Mouse (Mus musculus): ENCODE measurements around the gene Lama2. TPM values are rescaled to one million over a fixed set of nuclear protein-coding genes. Genes with fewer than 3 reads are reported as not detected.

Gene Lama2
- polyA plus RNA-seq, 1 experiment from 2014 or later, result 21.3 TPM

GRCm38 (mm10) chr10:27162364-27162763 lies 457.2 kb downstream of the Lama2 start:
- Histone ChIP-seq H3K4me2 (replicated peaks) (no peak overlapping the region), H3K36me3 (no peaks in the 10 kb centered on the region), H3K9ac (no peak overlapping the region), H3K4me3 (no peak overlapping the region), H3K27ac (no peak overlapping the region), H3K9me3 (no peaks in the 10 kb centered on the region), H3K4me1 (no peaks in the 10 kb centered on the region), H3K27me3 (no peaks in the 10 kb centered on the region)
- 84% methylated on average over 2 of the region's 2 CpGs for WGBS
- ATAC-seq (ENCODE audit: insufficient number of reproducible peaks, insufficient read depth, low FRiP score, low TSS enrichment), result no peak

GRCm38 (mm10) chr10:27150220-27150619 lies 469.3 kb downstream of the Lama2 start:
- Histone ChIP-seq H3K9ac (no peak overlapping the region), H3K4me1 (no peaks in the 10 kb centered on the region), H3K4me3 (no peak overlapping the region), H3K9me3 (no peaks in the 10 kb centered on the region), H3K36me3 (no peaks in the 10 kb centered on the region), H3K27me3 (no peaks in the 10 kb centered on the region), H3K27ac (no peak overlapping the region), H3K4me2 (replicated peaks) (no peak overlapping the region)
- ATAC-seq (ENCODE audit: insufficient number of reproducible peaks, insufficient read depth, low FRiP score, low TSS enrichment), result no peak
- 92% methylated on average over 3 of the region's 3 CpGs for WGBS

GRCm38 (mm10) chr10:27140422-27140821 lies 479.1 kb downstream of the Lama2 start:
- H3K9me3 ChIP-seq, result no peaks in the 10 kb centered on the region
- no peak overlapping the region for H3K9ac ChIP-seq
- H3K4me2 ChIP-seq (replicated peaks), result no peak overlapping the region
- no peak overlapping the region for H3K4me3 ChIP-seq
- ATAC-seq (ENCODE audit: insufficient number of reproducible peaks, insufficient read depth, low FRiP score, low TSS enrichment), result no peak
- H3K4me1 ChIP-seq, result no peaks in the 10 kb centered on the region
- H3K27me3 ChIP-seq, result no peaks in the 10 kb centered on the region
- no peaks in the 10 kb centered on the region for H3K36me3 ChIP-seq
- 28% methylated on average over 3 of the region's 3 CpGs for WGBS
- H3K27ac ChIP-seq, result no peak overlapping the region

GRCm38 (mm10) chr10:27135768-27136167 lies 483.8 kb downstream of the Lama2 start:
- Histone ChIP-seq H3K27me3 (no peaks in the 10 kb centered on the region), H3K36me3 (no peaks in the 10 kb centered on the region), H3K4me1 (no peaks in the 10 kb centered on the region), H3K4me3 (no peak overlapping the region), H3K4me2 (replicated peaks) (no peak overlapping the region), H3K9ac (no peak overlapping the region), H3K27ac (no peak overlapping the region), H3K9me3 (no peaks in the 10 kb centered on the region)
- WGBS, result 98% methylated on average over 1 of the region's 1 CpGs
- no peak for ATAC-seq (ENCODE audit: insufficient number of reproducible peaks, insufficient read depth, low FRiP score, low TSS enrichment)

GRCm38 (mm10) chr10:27133135-27133534 lies 486.4 kb downstream of the Lama2 start:
- H3K9ac ChIP-seq, result no peak overlapping the region
- no peaks in the 10 kb centered on the region for H3K27me3 ChIP-seq
- H3K4me3 ChIP-seq, result no peak overlapping the region
- no peak overlapping the region for H3K27ac ChIP-seq
- no peaks in the 10 kb centered on the region for H3K4me1 ChIP-seq
- H3K36me3 ChIP-seq, result no peaks in the 10 kb centered on the region
- no peak overlapping the region for H3K4me2 ChIP-seq (replicated peaks)
- ATAC-seq (ENCODE audit: insufficient number of reproducible peaks, insufficient read depth, low FRiP score, low TSS enrichment), result no peak
- WGBS, result 8% methylated on average over 1 of the region's 1 CpGs
- no peaks in the 10 kb centered on the region for H3K9me3 ChIP-seq

- no peaks in the 10 kb centered on the region for H3K36me3 ChIP-seq
- no peaks in the 10 kb centered on the region for H3K27me3 ChIP-seq
- no peak for ATAC-seq (ENCODE audit: insufficient number of reproducible peaks, insufficient read depth, low FRiP score, low TSS enrichment)
- no peaks in the 10 kb centered on the region for H3K4me1 ChIP-seq
- no peaks in the 10 kb centered on the region for H3K9me3 ChIP-seq
- no peak overlapping the region for H3K27ac ChIP-seq
- no peak overlapping the region for H3K4me2 ChIP-seq (replicated peaks)
- no peak overlapping the region for H3K9ac ChIP-seq
- H3K4me3 ChIP-seq, result no peak overlapping the region
- WGBS, result 77% methylated on average over 2 of the region's 2 CpGs
Observed at GRCm38 (mm10) chr10:27127454-27127853, 492.1 kb downstream of the Lama2 start.

GRCm38 (mm10) chr10:27123763-27124162 lies 495.8 kb downstream of the Lama2 start:
- Histone ChIP-seq H3K9ac (no peak overlapping the region), H3K4me3 (no peak overlapping the region), H3K9me3 (no peaks in the 10 kb centered on the region), H3K4me1 (no peaks in the 10 kb centered on the region), H3K27me3 (no peaks in the 10 kb centered on the region), H3K36me3 (no peaks in the 10 kb centered on the region), H3K4me2 (replicated peaks) (no peak overlapping the region), H3K27ac (no peak overlapping the region)
- WGBS, result 83% methylated on average over 5 of the region's 5 CpGs
- no peak for ATAC-seq (ENCODE audit: insufficient number of reproducible peaks, insufficient read depth, low FRiP score, low TSS enrichment)

GRCm38 (mm10) chr10:27117815-27118214 lies 501.7 kb downstream of the Lama2 start:
- no peaks in the 10 kb centered on the region for H3K4me1 ChIP-seq
- WGBS, result 89% methylated on average over 3 of the region's 3 CpGs

GRCm38 (mm10) chr10:27116938-27117647 lies 502.5 kb downstream of the Lama2 start:
- H3K4me1 ChIP-seq, result no peaks in the 10 kb centered on the region
- H3K27me3 ChIP-seq, result no peaks in the 10 kb centered on the region
- H3K27ac ChIP-seq, result no peak overlapping the region
- ATAC-seq (ENCODE audit: insufficient number of reproducible peaks, insufficient read depth, low FRiP score, low TSS enrichment), result no peak
- no peak overlapping the region for H3K4me3 ChIP-seq
- no peak overlapping the region for H3K4me2 ChIP-seq (replicated peaks)
- H3K36me3 ChIP-seq, result no peaks in the 10 kb centered on the region
- H3K9ac ChIP-seq, result no peak overlapping the region
- H3K9me3 ChIP-seq, result no peaks in the 10 kb centered on the region
- WGBS, result 88% methylated on average over 2 of the region's 2 CpGs

More at GRCm38 (mm10) chr10:27117815-27118214, 501.7 kb downstream of the Lama2 start:
- Histone ChIP-seq H3K27ac (no peak overlapping the region), H3K4me3 (no peak overlapping the region), H3K4me2 (replicated peaks) (no peak overlapping the region), H3K36me3 (no peaks in the 10 kb centered on the region), H3K9ac (no peak overlapping the region), H3K9me3 (no peaks in the 10 kb centered on the region), H3K27me3 (no peaks in the 10 kb centered on the region)
- no peak for ATAC-seq (ENCODE audit: insufficient number of reproducible peaks, insufficient read depth, low FRiP score, low TSS enrichment)

- Histone ChIP-seq H3K36me3 (no peaks in the 10 kb centered on the region), H3K4me3 (no peak overlapping the region), H3K9me3 (no peaks in the 10 kb centered on the region), H3K4me2 (replicated peaks) (no peak overlapping the region), H3K27me3 (no peaks in the 10 kb centered on the region), H3K9ac (no peak overlapping the region), H3K4me1 (no peaks in the 10 kb centered on the region), H3K27ac (no peak overlapping the region)
- ATAC-seq (ENCODE audit: insufficient number of reproducible peaks, insufficient read depth, low FRiP score, low TSS enrichment), result no peak
- WGBS, result 92% methylated on average over 3 of the region's 3 CpGs
Observed at GRCm38 (mm10) chr10:27114131-27114530, 505.4 kb downstream of the Lama2 start.

GRCm38 (mm10) chr10:27103811-27104210 lies 515.7 kb downstream of the Lama2 start:
- ATAC-seq (ENCODE audit: insufficient number of reproducible peaks, insufficient read depth, low FRiP score, low TSS enrichment), result no peak
- Histone ChIP-seq H3K9ac (no peak overlapping the region), H3K4me3 (no peak overlapping the region), H3K36me3 (no peaks in the 10 kb centered on the region), H3K9me3 (no peaks in the 10 kb centered on the region), H3K4me1 (no peaks in the 10 kb centered on the region), H3K27me3 (no peaks in the 10 kb centered on the region), H3K27ac (no peak overlapping the region), H3K4me2 (replicated peaks) (no peak overlapping the region)
- WGBS, result 78% methylated on average over 5 of the region's 5 CpGs

GRCm38 (mm10) chr10:27101800-27102353 lies 517.7 kb downstream of the Lama2 start:
- H3K27me3 ChIP-seq, result no peaks in the 10 kb centered on the region
- no peaks in the 10 kb centered on the region for H3K4me1 ChIP-seq
- no peaks in the 10 kb centered on the region for H3K9me3 ChIP-seq
- no peak overlapping the region for H3K27ac ChIP-seq
- H3K36me3 ChIP-seq, result no peaks in the 10 kb centered on the region
- H3K9ac ChIP-seq, result no peak overlapping the region
- ATAC-seq (ENCODE audit: insufficient number of reproducible peaks, insufficient read depth, low FRiP score, low TSS enrichment), result no peak
- no peak overlapping the region for H3K4me2 ChIP-seq (replicated peaks)
- no peak overlapping the region for H3K4me3 ChIP-seq
- WGBS, result 85% methylated on average over 3 of the region's 3 CpGs

Data from embryonic facial prominence, embryonic 12.5 days (tissue).